Mouse (Mus musculus) neural tube, embryonic 15.5 days (tissue): ENCODE measurements around the gene Depdc1b. TPM values are rescaled to one million over a fixed set of nuclear protein-coding genes. Genes with fewer than 3 reads are reported as not detected.

ENCODE experiments used
- ATAC-seq: fragments of 200-750 bp; cut with Nextera tagmentation; 2 replicates; pipeline ENCODE4 v1.8.0; 2017; ENCODE audit warnings: mild to moderate bottlenecking, moderate TSS enrichment, moderate library complexity; ENCODE audit not compliant: low FRiP score
- H3K27ac ChIP-seq: fragments of 300-500 bp; sonication (generic); replicated peaks from 2 replicates; pipeline ENCODE4 v1.5.1; 2015; ENCODE audit warnings: mild to moderate bottlenecking, inconsistent platforms
- H3K27me3 ChIP-seq: fragments of 300-500 bp; sonication (generic); replicated peaks from 2 replicates; pipeline ENCODE4 v1.6.1; 2015; ENCODE audit warnings: inconsistent platforms
- H3K36me3 ChIP-seq: fragments of 300-500 bp; sonication (generic); 2 replicates; pipeline ENCODE4 v1.6.1; 2015; ENCODE audit warnings: inconsistent platforms
- H3K4me1 ChIP-seq: fragments of 300-500 bp; sonication (generic); 2 replicates; pipeline ENCODE4 v1.6.1; 2015; ENCODE audit warnings: inconsistent platforms
- H3K4me2 ChIP-seq: fragments of 300-500 bp; sonication (generic); 2 replicates; pipeline ENCODE4 v1.6.1; 2015; ENCODE audit warnings: inconsistent platforms, mild to moderate bottlenecking, moderate library complexity
- H3K4me3 ChIP-seq: fragments of 300-500 bp; sonication (generic); replicated peaks from 2 replicates; pipeline ENCODE4 v1.5.1; 2015; ENCODE audit warnings: mild to moderate bottlenecking, inconsistent platforms
- H3K9ac ChIP-seq: fragments of 300-500 bp; sonication (generic); replicated peaks from 2 replicates; pipeline ENCODE4 v1.6.1; 2015; ENCODE audit warnings: mild to moderate bottlenecking, inconsistent platforms
- H3K9me3 ChIP-seq: fragments of 300-500 bp; sonication (generic); replicated peaks from 2 replicates; pipeline ENCODE4 v1.6.1; 2016; ENCODE audit warnings: inconsistent platforms
- WGBS: fragments of 180-500 bp; shearing (Covaris S2); methylation state at CpG from one replicate; pipeline ENCODE4 v1.1.7; 2015; ENCODE audit warnings: mixed read lengths; 5-methylcytosine and 5-hydroxymethylcytosine counted together
- polyA plus RNA-seq: library from polyadenylated mRNA; unstranded; fragments of >200 nt; fragmentation: Nextera tagmentation; extraction: Ambion mirVana; gene quantifications from 2 replicates; pipeline ENCODE4 v1.2.1, GENCODE M21; 2015

The Depdc1b gene
- polyA plus RNA-seq: 1.0 and 3.2 TPM in 2 replicates

- under 1% methylated on average over 47 of the region's 48 CpGs for WGBS
- Histone ChIP-seq H3K4me2 (peak within 1 kb of the TSS; percentile 98), H3K9me3 (no peaks in the 10 kb centered on the region), H3K27me3 (no peaks in the 10 kb centered on the region), H3K27ac (peak within 1 kb of the TSS; percentile 75), H3K9ac (peak within 1 kb of the TSS; percentile 84), H3K4me3 (peak within 1 kb of the TSS; percentile 75), H3K36me3 (no peaks in the 10 kb centered on the region), H3K4me1 (peaks cover 10% of the 10 kb centered on the region)
- ATAC-seq: peak; percentile 98
Observed at GRCm38 (mm10) chr13:108315702-108316486, at the start of gene Depdc1b. TSS of gene Depdc1b (plus strand) at chr13:108316332.

- Histone ChIP-seq H3K9ac (no peak overlapping the region), H3K4me1 (no peaks in the 10 kb centered on the region), H3K27ac (no peak overlapping the region), H3K4me2 (no peak overlapping the region), H3K36me3 (no peaks in the 10 kb centered on the region), H3K9me3 (no peaks in the 10 kb centered on the region), H3K4me3 (no peak overlapping the region), H3K27me3 (no peaks in the 10 kb centered on the region)
- ATAC-seq: no peak
- WGBS: 85% methylated on average over 9 of the region's 9 CpGs
Observed at GRCm38 (mm10) chr13:108267841-108268634, 48.1 kb upstream of the Depdc1b start.

- H3K4me2 ChIP-seq: no peak overlapping the region
- H3K27me3 ChIP-seq: no peaks in the 10 kb centered on the region
- no peak overlapping the region for H3K4me3 ChIP-seq
- H3K36me3 ChIP-seq: no peaks in the 10 kb centered on the region
- ATAC-seq: no peak
- H3K4me1 ChIP-seq: no peaks in the 10 kb centered on the region
- 33% methylated on average over 7 of the region's 7 CpGs for WGBS
- no peak overlapping the region for H3K27ac ChIP-seq
- H3K9me3 ChIP-seq: no peaks in the 10 kb centered on the region
- no peak overlapping the region for H3K9ac ChIP-seq
Observed at GRCm38 (mm10) chr13:108271458-108272148, 44.5 kb upstream of the Depdc1b start.

DNA sequence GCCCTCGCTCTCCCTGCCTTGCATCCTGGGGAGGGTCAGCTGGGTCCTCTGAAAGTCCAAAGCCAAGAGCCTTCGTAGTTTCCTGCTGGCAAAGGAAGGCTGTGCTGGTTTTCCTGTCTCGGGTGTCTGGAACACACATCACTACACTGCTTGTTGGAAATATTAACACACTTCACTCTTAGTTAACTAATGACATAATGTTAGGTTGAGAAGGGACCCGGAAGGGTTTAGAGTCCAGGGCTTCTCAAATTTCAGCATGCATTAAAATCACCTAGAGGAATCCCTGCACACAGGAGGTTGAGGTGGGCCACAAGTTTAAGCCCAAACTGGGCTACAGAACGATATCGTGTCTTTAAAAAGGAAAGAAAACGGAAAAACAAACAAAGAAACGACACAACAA, 43.8 kb upstream of the Depdc1b start:
- Histone ChIP-seq H3K4me3 (no peak overlapping the region), H3K9ac (no peak overlapping the region), H3K4me2 (no peak overlapping the region), H3K9me3 (no peaks in the 10 kb centered on the region), H3K36me3 (no peaks in the 10 kb centered on the region), H3K4me1 (no peaks in the 10 kb centered on the region), H3K27me3 (no peaks in the 10 kb centered on the region), H3K27ac (no peak overlapping the region)
- ATAC-seq: no peak
- 80% methylated on average over 8 of the region's 8 CpGs for WGBS

DNA sequence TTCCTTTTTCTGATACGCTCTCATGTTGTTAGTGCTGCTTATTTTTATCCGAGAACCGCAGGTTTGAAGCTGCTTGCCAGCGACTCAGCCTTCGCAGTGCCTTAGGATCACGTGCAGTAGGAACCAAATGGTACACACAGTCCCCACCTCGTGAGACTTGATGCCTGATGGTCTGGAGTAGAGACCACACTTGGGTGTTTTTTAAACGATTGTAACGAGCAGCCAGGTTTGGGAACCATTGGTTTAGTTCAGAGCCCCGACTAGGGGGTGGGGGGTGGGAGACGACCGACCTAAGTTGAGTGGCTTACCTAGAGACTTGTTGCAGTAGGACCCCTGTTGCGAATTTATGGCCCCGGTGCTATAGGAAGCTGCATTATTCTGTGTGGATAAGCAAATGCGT, 43.1 kb upstream of the Depdc1b start:
- no peak for ATAC-seq
- WGBS: 42% methylated on average over 15 of the region's 15 CpGs
- Histone ChIP-seq H3K27me3 (no peaks in the 10 kb centered on the region), H3K9ac (no peak overlapping the region), H3K4me2 (peak overlapping the region; percentile 5; the same call in 1 of the 2 replicates), H3K4me3 (no peak overlapping the region), H3K9me3 (no peaks in the 10 kb centered on the region), H3K4me1 (no peaks in the 10 kb centered on the region), H3K36me3 (no peaks in the 10 kb centered on the region), H3K27ac (no peak overlapping the region)

- no peak overlapping the region for H3K4me3 ChIP-seq
- H3K9ac ChIP-seq: no peak overlapping the region
- H3K9me3 ChIP-seq: no peaks in the 10 kb centered on the region
- no peak overlapping the region for H3K27ac ChIP-seq
- peak overlapping the region; percentile 5; the same call in 1 of the 2 replicates for H3K4me2 ChIP-seq
- WGBS: 38% methylated on average over 5 of the region's 5 CpGs
- no peaks in the 10 kb centered on the region for H3K36me3 ChIP-seq
- H3K4me1 ChIP-seq: no peaks in the 10 kb centered on the region
- H3K27me3 ChIP-seq: no peaks in the 10 kb centered on the region
- no peak for ATAC-seq
Observed at GRCm38 (mm10) chr13:108273456-108273855, 42.7 kb upstream of the Depdc1b start.

DNA sequence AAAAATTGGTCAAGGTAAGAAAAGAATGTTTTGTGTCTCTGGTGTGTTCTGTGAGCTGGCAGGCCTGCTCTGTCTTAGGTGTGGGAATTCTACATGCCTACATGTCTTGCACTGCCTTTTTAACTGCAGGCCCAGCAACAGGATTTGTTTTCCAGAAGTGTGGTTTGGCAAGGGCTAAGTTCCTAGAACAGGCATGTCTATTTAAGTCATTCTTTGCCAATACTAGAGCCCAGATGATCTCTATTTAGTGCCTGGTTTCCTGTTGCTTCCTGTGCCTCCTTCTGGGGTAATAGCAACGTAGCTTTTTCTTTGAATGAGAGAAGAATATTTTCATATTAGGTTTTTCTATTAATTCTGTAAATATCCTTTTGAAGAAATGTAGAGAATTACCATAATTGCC, 39.6 kb upstream of the Depdc1b start:
- WGBS: 67% methylated on average over 1 of the region's 1 CpGs
- Histone ChIP-seq H3K27ac (no peak overlapping the region), H3K4me3 (no peak overlapping the region), H3K4me2 (no peak overlapping the region), H3K36me3 (no peaks in the 10 kb centered on the region), H3K9ac (no peak overlapping the region), H3K27me3 (no peaks in the 10 kb centered on the region), H3K4me1 (no peaks in the 10 kb centered on the region), H3K9me3 (no peaks in the 10 kb centered on the region)
- no peak for ATAC-seq

GRCm38 (mm10) chr13:108277320-108277719, 38.8 kb upstream of the Depdc1b start:
- no peaks in the 10 kb centered on the region for H3K36me3 ChIP-seq
- H3K9ac ChIP-seq: no peak overlapping the region
- H3K9me3 ChIP-seq: no peaks in the 10 kb centered on the region
- ATAC-seq: no peak
- no peak overlapping the region for H3K27ac ChIP-seq
- no peak overlapping the region for H3K4me2 ChIP-seq
- no peaks in the 10 kb centered on the region for H3K27me3 ChIP-seq
- H3K4me1 ChIP-seq: no peaks in the 10 kb centered on the region
- no peak overlapping the region for H3K4me3 ChIP-seq
- WGBS: 85% methylated on average over 7 of the region's 7 CpGs

DNA sequence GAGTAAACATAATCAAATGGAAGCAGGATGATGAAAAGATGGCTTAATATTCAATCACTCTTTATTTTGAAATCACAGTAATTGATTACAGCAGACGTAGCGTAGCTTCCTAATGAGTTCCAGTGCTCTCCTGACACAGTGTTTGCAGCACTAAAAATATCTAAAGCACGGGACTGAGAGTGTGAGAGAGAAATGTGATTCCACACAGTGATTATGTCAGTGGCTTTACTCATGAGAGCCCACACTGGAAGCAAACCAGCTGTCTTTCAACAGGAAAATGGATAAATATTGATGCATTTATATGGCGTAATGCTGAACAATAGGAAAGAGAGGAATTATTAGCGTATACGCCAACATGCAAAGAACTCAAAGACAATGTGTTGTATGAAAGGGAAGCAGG, 37.5 kb upstream of the Depdc1b start:
- no peaks in the 10 kb centered on the region for H3K36me3 ChIP-seq
- 51% methylated on average over 6 of the region's 6 CpGs for WGBS
- no peak overlapping the region for H3K4me2 ChIP-seq
- no peaks in the 10 kb centered on the region for H3K4me1 ChIP-seq
- no peaks in the 10 kb centered on the region for H3K9me3 ChIP-seq
- no peak overlapping the region for H3K27ac ChIP-seq
- no peak overlapping the region for H3K9ac ChIP-seq
- H3K27me3 ChIP-seq: no peaks in the 10 kb centered on the region
- ATAC-seq: no peak
- H3K4me3 ChIP-seq: no peak overlapping the region

DNA sequence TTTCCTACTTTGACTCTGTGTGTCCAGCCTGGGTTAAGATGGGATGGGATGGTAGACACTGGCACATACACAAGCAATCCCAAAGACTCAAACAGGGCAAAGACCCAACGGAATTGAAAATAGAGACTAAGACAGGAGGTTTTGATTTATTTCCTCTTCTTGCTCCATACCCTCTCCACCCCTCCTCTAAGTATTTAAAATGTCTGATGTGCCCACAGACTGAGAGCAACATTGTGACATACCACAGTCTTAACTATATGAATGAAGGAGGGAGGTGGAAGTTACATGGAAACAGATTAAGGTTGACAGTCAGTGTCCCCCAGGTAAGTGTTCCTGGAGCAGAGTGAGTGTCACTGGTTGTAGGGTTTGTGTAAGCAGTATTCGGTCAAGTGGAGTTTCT, 31.8 kb upstream of the Depdc1b start:
- ATAC-seq: no peak
- Histone ChIP-seq H3K9ac (no peak overlapping the region), H3K36me3 (no peaks in the 10 kb centered on the region), H3K9me3 (no peaks in the 10 kb centered on the region), H3K4me2 (no peak overlapping the region), H3K4me1 (no peaks in the 10 kb centered on the region), H3K27ac (no peak overlapping the region), H3K27me3 (no peaks in the 10 kb centered on the region), H3K4me3 (no peak overlapping the region)
- WGBS: 97% methylated on average over 2 of the region's 2 CpGs

DNA sequence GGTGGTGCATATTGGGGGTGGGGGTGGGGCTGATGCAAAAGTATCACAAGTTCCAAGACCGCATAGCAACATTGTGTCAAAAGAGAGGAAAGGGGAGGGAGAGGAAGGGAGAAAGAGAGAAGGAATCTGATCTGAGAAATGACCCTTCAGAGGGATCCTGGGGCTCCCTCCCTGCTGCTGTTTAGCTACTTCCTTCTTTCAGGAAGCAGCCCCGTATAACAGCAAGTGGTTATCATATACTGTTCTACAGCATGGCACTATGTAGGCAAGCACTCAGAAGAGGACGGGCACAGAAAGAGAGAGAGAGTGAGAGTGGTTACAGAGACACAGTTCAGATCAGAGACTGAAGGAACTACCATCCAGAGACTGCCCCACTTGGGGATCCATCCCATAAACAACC, 28.2 kb upstream of the Depdc1b start:
- Histone ChIP-seq H3K4me3 (no peak overlapping the region), H3K27ac (no peak overlapping the region), H3K9ac (no peak overlapping the region), H3K27me3 (no peaks in the 10 kb centered on the region), H3K36me3 (no peaks in the 10 kb centered on the region), H3K4me2 (no peak overlapping the region), H3K9me3 (no peaks in the 10 kb centered on the region), H3K4me1 (no peaks in the 10 kb centered on the region)
- 67% methylated on average over 3 of the region's 3 CpGs for WGBS
- ATAC-seq: no peak
